Mouse (Mus musculus): Measurements from ENCODE around the gene Ergic2. TPM values are rescaled to one million over a fixed set of nuclear protein-coding genes. Genes with fewer than 3 reads are reported as not detected.
A peak's percentile ranks its signal among the peaks of the same experiment; 100 is the strongest.

Ergic2 gene
- total and polyA plus RNA-seq, 3 experiments: 89.0 to 227 (median 91.5) TPM

- H3K79me2 ChIP-seq (replicated peaks; ENCODE audit: control insufficient read depth, extremely low read depth, insufficient read depth, poor library complexity, severe bottlenecking): no peaks in the 10 kb centered on the region
- no peak overlapping the region for H3K9ac ChIP-seq (ENCODE audit: insufficient read depth, low read depth)
- H3K4me2 ChIP-seq (ENCODE audit: insufficient read depth, low read depth, poor library complexity, severe bottlenecking): no peak overlapping the region
- H3K27me3 ChIP-seq (replicated peaks): peaks cover 3% of the 10 kb centered on the region
- no peak overlapping the region for H3K4me3 ChIP-seq (replicated peaks in 1 of 3; ENCODE audit: low read depth in 2 of 3, low read length in 2 of 3, poor library complexity in 1 of 3)
- H3K9me3 ChIP-seq (replicated peaks; ENCODE audit: low read length): peaks cover 2% of the 10 kb centered on the region
- dilution Hi-C loops (cut with MboI; ENCODE audit: extremely low pct_ligation_motif_present, extremely low pct_unique_long_range_greater_than_20kb, low sequenced_read_pairs) (no loop called here), in situ Hi-C loops (cut with MboI; ENCODE audit: low pct_ligation_motif_present, low pct_unique_long_range_greater_than_20kb, low sequenced_read_pairs) (no loop called here)
- 0 out of 4 replicates have a peak, but pooled peaks cover 0 to 2% of the 10 kb centered on the region in 2 experiments for H3K4me1 ChIP-seq (ENCODE audit: control insufficient read depth in 1 of 2, insufficient read depth in 2 of 2)
- H3K27ac ChIP-seq (ENCODE audit: insufficient read depth, low read depth): no peak overlapping the region
- H3K36me3 ChIP-seq (replicated peaks in 1 of 2; ENCODE audit: control insufficient read depth in 1 of 2, insufficient read depth in 1 of 2, low read length in 1 of 2): no peaks in the 10 kb centered on the region
- TF ChIP-seq ZKSCAN1 (IDR thresholded peaks at IDR 0.05; ENCODE audit: borderline replicate concordance, low read depth, low read length) (no peak), IRF4 (IDR thresholded peaks at IDR 0.05; ENCODE audit: low read depth, low read length) (no peak), ZMIZ1 (IDR thresholded peaks at IDR 0.05; ENCODE audit: low read depth, low read length) (no peak), MXI1 (IDR thresholded peaks at IDR 0.05; ENCODE audit: low read depth, low read length) (no peak), CTCF (conservative IDR thresholded peaks at IDR 0.05 in 1 of 2, IDR thresholded peaks at IDR 0.05 in 1 of 2; ENCODE audit: low read depth in 2 of 2, low read length in 2 of 2) (no peak), USF2 (conservative IDR thresholded peaks at IDR 0.05; ENCODE audit: low read depth, low read length) (no peak), POLR2A (IDR thresholded peaks at IDR 0.05; ENCODE audit: low read depth, low read length) (no peak), PAX5 (IDR thresholded peaks at IDR 0.05; ENCODE audit: low read length) (no peak), RCOR1 (conservative IDR thresholded peaks at IDR 0.05; ENCODE audit: low read depth, low read length) (no peak), SMC3 (IDR thresholded peaks at IDR 0.05; ENCODE audit: low read depth, low read length) (no peak), ZNF384 (IDR thresholded peaks at IDR 0.05; ENCODE audit: low read depth, low read length) (no peak), MAX (IDR thresholded peaks at IDR 0.05; ENCODE audit: low read length) (no peak), RAD21 (IDR thresholded peaks at IDR 0.05; ENCODE audit: low read depth, low read length) (no peak), JUN (IDR thresholded peaks at IDR 0.05; ENCODE audit: insufficient read depth, low read depth, low read length) (no peak)
- DNase-seq (ENCODE audit: extremely low read depth): no peak
Observed at GRCm38 (mm10) chr6:148139288-148139995, 72.7 kb downstream of the Ergic2 start.

GRCm38 (mm10) chr6:148135769-148136382 is 76.3 kb downstream of the Ergic2 start:
- H3K27ac ChIP-seq (ENCODE audit: insufficient read depth, low read depth): no peak overlapping the region
- TF ChIP-seq MAZ (IDR thresholded peaks at IDR 0.05; ENCODE audit: low read depth, low read length): no peak
- no peak for TF ChIP-seq NELFE (IDR thresholded peaks at IDR 0.05; ENCODE audit: low read depth, low read length)
- TF ChIP-seq ELF1 (IDR thresholded peaks at IDR 0.05; ENCODE audit: low read depth, low read length): peak; percentile 82
- TF ChIP-seq ZKSCAN1 (IDR thresholded peaks at IDR 0.05; ENCODE audit: borderline replicate concordance, low read depth, low read length): no peak
- TF ChIP-seq HCFC1 (IDR thresholded peaks at IDR 0.05; ENCODE audit: low read depth, low read length): peak; percentile 55; the same call in 1 of the 2 replicates
- TF ChIP-seq BHLHE40 (IDR thresholded peaks at IDR 0.05; ENCODE audit: low read depth, low read length): no peak
- no peak for TF ChIP-seq MYC (IDR thresholded peaks at IDR 0.05; ENCODE audit: low read depth, low read length)
- TF ChIP-seq POLR2A (IDR thresholded peaks at IDR 0.05; ENCODE audit: low read depth, low read length): no peak
- TF ChIP-seq SMC3 (IDR thresholded peaks at IDR 0.05; ENCODE audit: low read depth, low read length): peak; percentile 63
- no peak for TF ChIP-seq CHD1 (IDR thresholded peaks at IDR 0.05; ENCODE audit: low read depth, low read length)
- no peak for TF ChIP-seq SIN3A (IDR thresholded peaks at IDR 0.05; ENCODE audit: low read length)
- peak; percentile 90 for TF ChIP-seq RAD21 (IDR thresholded peaks at IDR 0.05; ENCODE audit: low read depth, low read length)
- peak; percentile 84 to 89 for TF ChIP-seq CTCF (conservative IDR thresholded peaks at IDR 0.05 in 1 of 2, IDR thresholded peaks at IDR 0.05 in 1 of 2; ENCODE audit: low read depth in 2 of 2, low read length in 2 of 2)
- no peak for TF ChIP-seq POLR2AphosphoS2 (IDR thresholded peaks at IDR 0.05; ENCODE audit: low read depth, low read length)
- H3K9ac ChIP-seq (ENCODE audit: insufficient read depth, low read depth): no peak overlapping the region
- H3K36me3 ChIP-seq (replicated peaks in 1 of 2; ENCODE audit: control insufficient read depth in 1 of 2, insufficient read depth in 1 of 2, low read length in 1 of 2): no peaks in the 10 kb centered on the region
- dilution Hi-C loops (cut with MboI; ENCODE audit: extremely low pct_ligation_motif_present, extremely low pct_unique_long_range_greater_than_20kb, low sequenced_read_pairs) (no loop called here), in situ Hi-C loops (cut with MboI; ENCODE audit: low pct_ligation_motif_present, low pct_unique_long_range_greater_than_20kb, low sequenced_read_pairs) (no loop called here)
- H3K27me3 ChIP-seq (replicated peaks): no peaks in the 10 kb centered on the region
- H3K4me2 ChIP-seq (ENCODE audit: insufficient read depth, low read depth, poor library complexity, severe bottlenecking): no peak overlapping the region
- no peak overlapping the region for H3K4me3 ChIP-seq (replicated peaks in 1 of 3; ENCODE audit: low read depth in 2 of 3, low read length in 2 of 3, poor library complexity in 1 of 3)
- H3K4me1 ChIP-seq (ENCODE audit: control insufficient read depth in 1 of 2, insufficient read depth in 2 of 2): 0 out of 4 replicates have a peak, but pooled peaks cover 0 to 2% of the 10 kb centered on the region in 2 experiments
- DNase-seq (ENCODE audit: extremely low read depth): peak; percentile 80
- no peaks in the 10 kb centered on the region for H3K9me3 ChIP-seq (replicated peaks; ENCODE audit: low read length)
- no peaks in the 10 kb centered on the region for H3K79me2 ChIP-seq (replicated peaks; ENCODE audit: control insufficient read depth, extremely low read depth, insufficient read depth, poor library complexity, severe bottlenecking)
